Mouse (Mus musculus) right cerebral cortex, adult 2 months (tissue): ENCODE data around the gene Rplp2.

Source experiments
- DNase-seq, 2 experiments: peaks; one replicate each; pipeline ENCODE4 v3.0.0; 2021 to 2022; ENCODE audit warnings: low spot score in 2 of 2

Rplp2 gene

DNA sequence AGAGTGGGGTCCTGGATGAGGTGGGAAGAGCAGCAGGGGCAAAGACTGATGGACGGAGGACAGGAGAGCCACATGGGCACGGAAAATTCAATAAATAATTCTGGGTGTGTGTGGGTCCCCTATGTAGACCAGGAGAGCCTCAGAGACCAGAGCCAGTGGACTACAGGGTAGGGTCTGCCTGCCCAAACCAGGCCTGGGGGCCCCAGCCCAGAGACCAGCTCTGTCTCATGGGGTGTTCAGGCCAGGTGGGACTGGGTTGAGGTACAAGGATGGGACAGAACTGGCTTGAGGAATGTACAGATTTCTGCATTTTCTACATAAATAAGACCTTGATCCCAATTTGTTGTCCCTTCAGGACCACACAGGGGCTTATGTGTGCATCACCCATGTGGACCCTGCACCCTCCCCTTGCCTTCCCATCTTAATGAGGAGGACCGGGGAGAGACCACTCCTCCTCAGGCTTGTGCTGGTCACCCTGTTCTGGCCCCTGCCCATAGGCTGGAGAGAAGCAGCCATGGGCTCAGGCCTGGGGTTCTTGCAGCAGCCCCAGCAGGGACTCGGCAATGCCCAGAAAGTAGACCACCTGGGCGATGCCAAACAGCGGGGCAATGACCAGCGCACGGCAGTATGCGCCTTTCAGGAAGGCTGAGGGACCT is 16.5 kb upstream of the Rplp2 start:
- DNase-seq: no peak

DNA sequence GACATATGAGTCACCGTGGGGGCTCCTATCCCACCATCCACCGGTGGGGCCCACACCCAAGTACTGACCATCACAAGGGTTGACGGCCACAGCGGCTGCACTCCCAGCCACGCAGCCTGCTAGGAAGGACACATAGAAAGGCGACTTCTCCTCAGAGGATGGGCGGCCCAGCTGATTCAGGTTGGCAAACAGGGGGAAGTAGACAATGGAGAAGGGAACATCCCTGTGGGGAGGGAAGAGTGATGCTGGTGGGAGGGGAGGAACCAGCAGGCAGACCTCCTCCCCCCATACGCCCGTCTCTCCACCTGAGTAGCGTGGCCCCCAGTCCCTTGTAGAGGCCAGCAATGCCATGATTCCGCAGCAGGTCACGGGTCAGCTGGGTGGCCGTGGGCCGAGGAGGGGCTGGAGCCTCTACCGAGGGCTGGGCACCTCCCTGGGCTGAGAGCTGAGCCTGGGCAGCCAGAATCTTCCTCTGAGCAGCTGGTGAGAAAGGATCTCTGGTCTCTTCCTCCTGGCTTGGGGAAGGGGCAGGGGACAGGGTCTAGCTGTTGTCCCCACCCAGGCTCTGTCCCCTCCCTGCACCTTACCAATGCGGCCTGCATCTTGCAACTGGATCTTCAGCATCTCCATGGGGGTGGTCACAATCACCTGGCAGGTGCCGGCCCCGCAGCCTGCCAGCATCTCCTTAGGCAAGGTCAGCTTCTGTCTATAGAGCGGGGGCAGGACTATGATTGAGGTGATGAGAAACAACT is 15.6 kb upstream of the Rplp2 start:
- no peak for DNase-seq

DNA sequence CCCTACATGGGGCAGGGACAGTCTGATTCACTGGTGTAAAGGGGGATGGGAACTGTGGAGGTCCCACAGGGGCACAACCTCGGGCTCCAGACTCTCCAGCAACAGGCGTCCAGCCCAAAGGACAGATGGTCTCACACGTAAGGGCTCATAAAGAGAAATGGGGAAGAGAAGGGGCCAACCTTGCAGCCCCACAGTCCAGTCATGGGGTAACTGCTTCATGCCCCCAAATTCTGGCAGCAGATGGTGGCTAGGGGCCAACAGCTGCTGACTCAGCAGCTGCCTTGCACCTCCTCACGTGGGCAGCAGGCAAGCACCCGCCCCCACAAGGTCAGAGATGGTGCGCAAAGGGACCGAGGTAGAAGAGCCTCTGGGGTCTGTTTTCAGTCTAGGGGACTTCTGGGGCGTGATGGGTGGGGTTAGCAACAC is 15.0 kb upstream of the Rplp2 start:
- DNase-seq: no peak

DNA sequence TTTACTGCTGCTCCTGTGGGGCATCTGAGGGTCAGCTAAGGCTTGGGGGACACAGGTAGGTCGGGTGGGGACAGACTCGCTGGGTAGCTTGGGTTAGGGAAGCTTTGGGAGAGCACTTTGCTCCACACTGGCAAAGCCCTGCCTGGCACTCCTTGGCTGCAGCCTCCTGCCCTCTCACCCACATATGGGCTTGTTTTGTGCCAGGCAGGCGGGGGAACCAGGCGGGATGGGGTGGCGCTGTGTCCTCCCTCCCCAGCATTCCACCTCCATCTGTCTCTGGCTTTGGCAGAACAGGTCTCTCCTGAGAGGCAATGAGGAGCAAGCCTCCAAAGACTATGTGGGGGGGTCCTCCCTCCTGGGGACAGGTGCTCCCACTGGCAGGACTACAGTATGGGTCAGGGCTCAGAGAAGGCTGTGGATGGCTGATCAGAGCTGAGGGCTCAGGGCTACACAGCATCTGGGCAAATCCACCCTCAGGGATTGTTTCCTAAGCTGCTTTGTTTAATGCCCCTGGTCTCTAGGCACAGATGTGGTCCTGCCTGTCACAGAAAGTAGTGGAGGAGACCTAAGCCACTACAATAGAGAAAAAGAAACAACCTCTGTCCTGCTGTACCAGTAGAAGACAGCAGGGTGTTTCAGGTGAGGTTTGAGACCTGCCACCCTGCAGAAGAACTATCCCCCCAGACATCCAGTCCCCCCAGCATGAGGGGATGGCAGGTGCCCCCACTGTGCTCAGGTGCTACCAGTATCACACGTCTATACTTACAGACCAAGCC is 14.2 kb upstream of the Rplp2 start:
- no peak for DNase-seq

DNA sequence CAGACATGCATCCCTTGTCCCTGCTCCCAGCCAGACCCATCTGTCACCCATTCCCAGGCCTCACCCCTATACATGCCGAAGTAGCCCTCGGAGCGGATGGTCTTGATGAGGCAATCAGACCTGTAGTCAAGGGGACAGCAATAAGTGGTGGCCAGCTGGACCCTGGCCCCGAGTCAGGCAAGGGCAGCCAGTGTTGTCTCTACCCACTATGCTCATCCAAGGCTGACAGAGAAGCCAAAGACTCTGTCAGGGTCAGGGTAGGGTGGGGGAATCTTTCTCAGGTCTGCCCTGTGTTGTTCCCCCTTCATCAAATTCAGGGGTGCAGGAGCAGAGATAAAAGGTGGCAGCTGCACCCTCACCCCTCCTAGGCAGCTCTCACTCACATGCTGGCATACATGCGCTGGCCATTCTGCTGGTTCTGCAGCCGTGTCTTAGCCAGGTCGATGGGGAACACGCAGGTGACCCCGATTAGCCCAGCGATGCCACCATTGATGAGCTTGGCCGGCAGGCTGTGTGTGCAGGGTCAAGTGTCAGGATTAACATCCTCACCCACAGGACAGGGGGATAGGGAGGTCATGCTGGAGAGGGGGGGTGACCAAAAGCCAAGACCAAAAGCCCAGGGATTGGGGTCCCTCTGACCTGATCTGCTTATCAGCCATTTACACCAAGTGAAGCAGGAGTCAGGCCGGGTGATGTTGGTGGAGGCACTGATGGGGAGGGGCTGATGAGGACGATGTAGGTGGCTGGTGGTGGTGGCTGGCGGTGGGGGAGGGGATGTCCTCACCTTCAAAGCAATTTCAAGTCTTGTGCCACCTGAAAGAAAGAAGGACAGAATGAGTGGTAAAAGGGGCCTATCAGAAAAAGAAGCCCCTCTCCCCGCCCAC is 13.4 kb upstream of the Rplp2 start:
- DNase-seq: no peak

DNA sequence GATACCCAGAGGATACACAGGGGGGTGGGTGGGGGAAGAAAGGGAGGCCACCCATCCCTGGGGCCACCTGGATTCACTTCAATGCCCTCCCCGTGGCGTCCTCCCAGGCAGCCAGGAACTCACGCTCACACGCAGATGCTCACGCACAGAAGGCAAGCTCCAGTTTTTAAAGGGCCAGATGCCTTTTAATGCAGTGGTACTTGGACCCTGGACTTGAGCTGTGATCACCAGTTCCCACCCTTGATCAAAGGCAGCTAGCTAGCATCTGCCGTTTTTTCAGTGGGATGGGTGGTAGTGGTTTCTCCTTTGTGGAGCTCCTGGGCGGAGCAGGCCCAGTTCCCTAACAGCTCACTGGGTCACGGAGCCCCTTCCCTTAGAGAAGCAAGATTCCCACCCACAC is 12.7 kb upstream of the Rplp2 start:
- DNase-seq: peak; percentile 70 to 84

DNA sequence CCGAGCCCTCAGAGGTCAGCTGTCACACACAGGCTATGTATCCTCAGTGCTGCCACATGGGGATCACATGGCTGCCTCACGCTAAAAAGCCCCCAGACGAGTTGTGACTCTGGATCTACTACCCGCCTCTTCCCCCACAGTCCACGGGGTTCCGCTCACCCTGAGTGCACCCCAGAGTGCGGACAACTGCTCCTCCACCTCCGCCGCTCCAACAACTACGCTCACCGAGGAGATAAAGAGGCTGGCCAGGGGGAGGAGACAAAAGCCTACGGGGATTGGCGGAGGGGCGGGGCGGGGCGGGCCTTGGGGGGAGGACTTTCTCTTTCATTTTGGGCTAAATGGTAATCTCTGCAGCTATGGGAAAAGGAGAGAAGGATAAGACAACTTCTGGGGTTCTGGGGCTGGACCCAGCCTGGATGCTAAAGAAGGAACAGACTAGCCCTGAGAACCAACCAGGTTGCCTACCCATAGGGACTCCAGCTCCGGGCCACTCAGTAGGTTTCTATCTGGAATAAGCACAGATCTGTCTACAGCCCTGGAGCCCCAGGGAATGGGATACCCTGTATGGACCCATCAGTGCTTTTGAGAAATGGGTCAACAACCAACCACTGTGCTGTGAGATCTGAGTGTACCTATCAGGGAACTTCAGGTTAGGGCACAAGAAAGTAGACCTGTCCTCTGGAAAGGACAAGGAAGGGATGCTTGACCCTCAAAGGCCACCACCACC is 11.9 kb upstream of the Rplp2 start:
- DNase-seq: peak; percentile 58

DNA sequence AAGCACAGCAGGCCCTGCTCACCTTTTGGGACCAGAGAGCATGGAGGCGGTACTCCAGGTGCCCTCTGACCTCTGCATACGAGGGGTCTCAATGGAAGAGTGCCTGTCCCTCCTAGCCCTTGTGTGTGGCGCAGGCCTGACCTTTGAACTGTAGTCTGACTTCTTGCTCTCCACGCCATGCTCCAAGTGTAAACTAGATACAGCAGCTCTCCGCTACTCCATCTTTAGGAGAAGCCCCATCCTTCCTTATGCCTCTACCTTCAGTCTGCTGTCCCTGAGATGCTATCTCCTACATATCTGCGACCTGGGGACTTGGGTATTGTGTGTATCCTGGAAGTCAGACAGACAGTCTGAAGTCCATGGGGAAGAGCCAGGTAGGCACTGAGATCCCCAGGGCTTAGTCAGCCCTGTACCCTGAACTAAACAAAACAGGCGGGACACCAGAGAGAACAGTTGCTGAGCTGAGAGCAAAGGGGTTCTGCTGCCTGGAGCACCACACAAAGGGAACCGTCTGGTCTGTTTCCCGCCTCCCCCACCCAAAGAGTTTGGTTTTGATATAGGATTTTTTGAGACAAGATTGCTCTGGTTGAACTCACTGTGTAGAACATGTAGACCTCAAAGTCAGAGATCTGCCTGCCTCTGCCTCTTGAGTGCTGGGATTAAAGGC is 11.2 kb upstream of the Rplp2 start:
- DNase-seq: no peak

DNA sequence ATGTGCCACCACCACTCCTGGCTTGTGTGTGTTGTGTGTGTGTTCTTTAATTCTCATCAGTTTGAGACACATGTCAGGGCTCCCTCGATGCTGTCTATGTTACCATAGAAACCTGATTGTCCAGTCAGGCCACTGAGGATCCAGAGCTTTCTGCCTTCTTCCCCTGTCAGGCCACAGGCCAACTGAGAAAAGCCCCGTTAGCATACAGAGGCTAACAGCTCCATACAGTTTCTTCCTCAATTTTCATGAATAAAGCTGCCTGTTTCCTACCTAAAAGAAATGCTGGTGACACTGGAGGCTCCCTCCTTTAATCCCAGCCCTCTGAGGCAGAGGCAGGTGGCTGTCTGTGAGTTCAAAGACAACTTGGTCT is 10.7 kb upstream of the Rplp2 start:
- no peak for DNase-seq

DNA sequence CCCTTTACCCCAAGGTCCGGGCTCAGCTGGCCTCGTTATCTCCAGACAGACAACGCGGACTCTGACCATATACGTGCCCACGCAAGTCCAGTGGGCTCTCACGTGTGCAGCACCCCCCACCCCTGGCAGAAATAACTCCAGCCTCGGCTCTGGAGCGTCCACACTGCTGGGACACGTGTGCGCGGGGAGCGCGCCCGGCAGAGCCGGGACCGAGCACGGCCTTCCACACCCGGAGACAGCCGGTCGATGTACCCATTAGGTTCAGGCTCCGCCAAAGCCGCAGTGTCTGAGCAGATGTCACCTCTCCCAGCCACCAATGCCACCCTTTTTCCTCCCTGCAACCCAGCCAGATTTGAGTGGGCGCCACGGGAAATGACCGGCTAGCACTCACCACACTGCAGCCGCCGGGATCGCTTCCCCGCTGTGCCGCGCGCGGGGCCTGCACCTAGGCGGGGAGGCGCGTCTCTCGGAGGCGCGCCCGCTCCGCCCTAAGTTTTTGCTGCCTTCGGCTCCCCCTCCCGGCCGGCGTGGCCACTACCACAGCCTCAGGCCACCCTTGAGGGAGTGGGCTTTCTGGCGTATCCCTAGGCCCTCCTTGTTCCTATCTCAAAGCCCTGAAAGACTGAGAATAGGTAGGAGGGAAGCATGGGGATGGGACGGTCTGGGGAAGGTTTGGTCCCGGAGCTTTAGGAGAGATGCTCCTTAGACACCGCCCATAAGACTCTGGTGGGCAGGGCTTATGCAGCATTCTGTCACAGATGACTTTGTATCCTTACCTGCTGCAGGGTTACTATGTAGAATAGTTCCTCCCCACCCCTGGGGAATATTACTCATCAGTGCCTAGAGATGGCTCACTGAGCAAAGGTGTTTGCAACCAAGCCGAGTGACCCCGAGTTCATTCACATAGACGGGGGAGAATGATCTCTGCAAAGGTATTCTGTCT is 9.7 kb upstream of the Rplp2 start, which contains the start of gene Slc25a22:
Slc25a22 (minus strand) TSS at position 715 of the 943 bp plus-strand sequence.
- DNase-seq: peak; percentile 81 to 88

DNA sequence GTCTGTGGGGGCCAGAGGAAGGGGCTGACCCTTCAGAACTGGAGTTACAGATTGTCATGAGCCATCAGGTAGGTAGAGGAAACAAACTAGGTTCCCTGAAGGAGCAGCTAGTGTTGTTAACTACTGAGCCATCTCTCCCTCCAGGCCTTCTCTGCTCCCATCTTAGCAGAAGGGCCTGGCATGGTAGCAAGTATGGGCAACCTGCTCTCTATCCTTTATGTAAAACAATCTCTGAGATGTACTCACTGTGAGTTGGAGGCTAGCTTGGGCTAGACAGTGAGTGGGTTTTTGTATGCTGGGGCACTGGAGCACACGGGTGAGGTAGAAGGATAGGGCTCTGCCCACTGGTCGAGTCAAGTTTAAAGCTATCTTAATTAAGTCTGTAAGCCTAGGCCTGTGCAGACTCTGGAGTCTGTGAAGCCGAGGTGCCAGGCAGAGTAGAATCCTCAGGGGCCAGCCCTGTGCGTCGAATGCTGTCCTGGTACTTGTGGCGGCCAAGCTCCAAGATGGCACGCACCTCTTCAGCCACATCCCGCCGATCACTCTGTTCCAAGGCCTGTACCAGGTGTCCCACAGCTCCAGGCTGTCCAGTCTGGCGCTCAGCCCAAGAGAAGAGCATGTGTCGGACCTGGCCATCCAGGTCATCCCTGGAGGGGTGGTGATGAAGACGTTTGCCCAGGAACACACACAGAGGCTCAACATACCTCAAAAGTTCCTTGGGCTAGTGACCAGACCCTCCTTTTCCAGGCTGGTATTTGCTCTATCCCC is 8.8 kb upstream of the Rplp2 start:
- no peak for DNase-seq

DNA sequence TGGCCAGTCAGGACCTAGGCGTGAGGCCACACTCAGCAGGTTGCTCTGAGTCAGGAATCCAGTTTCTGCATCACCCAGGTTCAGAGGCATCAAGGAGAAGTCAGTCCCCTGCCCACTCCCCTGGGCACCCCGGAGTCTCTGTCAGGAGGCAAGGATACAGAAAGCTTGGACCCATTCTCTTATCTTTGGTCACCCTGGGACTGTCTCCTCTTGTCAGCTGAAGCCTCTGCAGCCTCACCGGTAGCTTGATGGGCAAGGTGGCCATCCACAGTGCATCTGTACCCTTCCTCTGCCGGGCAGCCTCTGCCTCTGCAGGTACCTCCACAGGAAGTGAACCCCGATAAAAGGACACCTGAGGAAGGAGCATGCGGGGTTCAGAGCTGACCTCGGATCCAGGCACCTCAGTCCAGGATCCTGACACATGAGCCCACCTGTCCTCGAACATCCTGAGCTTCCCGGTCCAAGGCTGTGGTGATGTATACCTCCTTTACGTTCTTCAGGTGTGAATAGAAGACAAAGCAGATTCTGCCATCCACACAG is 8.0 kb upstream of the Rplp2 start:
- DNase-seq: no peak

DNA sequence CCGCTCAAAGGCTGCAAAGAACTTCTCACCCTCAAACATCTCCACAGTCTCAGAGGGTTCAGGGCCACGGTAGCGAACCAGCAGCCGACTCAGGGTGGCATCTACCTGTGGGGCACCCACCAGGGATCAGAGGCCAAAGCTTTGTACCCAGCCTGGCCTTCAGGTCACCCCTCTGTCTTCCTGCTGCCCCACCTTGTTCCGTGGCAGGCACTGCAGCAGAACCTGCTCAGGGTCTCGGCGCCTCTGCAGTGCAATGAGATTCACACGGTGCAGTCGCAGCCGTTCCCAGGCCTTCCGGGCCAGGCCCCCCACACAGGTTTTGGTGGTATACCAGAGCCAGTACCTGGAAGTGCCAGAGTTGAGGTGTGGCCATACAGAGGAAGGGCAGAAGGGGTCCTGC is 7.4 kb upstream of the Rplp2 start:
- DNase-seq: no peak

DNA sequence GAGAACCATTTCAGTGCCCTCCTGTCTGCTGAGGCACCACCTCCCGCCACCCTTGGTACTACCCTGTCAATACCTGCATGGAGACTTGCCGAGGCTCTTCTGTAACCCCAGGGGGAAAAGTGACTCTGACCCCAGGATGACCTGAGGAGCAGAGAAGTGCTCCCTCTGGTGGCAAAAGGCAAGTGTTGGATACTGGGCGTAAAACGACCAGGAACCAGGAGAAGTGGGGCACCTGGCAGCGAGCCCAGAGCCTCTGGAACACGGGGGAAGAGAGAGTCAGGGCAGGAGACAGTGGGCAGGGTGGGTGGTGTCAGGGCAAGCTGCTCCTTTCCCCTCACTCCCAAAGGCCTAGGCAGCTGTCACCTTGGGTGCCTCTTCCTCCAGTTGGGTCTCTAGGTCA is 6.6 kb upstream of the Rplp2 start:
- peak in 1 of 2 experiments; percentile 60 for DNase-seq

DNA sequence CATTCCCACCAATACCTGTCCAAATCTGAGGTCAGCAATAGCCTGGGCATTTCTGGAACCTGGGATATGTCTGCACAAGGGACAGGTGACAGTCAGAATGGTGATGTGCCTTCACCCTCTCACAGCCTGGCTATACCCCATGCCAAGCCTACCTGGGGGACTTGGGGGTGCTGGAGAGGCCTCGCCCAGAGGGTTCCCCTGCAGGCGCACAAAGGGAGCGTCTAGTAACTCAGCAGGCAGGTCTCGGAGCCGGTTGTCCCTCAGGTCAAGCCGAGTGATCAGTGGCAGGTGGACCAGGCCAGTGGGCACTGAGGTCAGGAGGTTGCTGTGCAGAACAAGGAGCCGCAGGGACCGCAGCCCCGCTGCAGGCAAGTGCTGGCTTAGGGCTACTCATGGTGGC is 5.7 kb upstream of the Rplp2 start:
- DNase-seq: no peak

DNA sequence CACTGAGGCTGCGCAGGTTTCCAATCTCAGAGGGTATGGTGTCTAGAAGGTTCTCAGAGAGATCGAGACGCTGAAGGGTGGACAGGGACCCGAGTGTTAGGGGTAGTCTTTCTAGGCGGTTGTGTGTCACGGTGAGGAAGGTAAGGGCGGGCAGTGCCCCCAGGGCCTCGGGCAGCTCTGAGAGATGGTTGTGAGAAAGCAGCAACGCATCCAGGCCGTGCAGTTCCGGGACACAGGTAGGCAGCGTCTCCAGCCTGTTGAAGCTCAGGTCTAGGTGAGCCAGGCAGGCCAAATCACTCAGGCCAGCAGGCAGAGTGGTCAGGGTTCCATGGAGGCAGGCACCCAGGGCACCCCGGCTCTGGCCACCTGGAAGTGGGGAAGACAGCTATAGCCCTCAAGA is 5.0 kb upstream of the Rplp2 start:
- DNase-seq: no peak

DNA sequence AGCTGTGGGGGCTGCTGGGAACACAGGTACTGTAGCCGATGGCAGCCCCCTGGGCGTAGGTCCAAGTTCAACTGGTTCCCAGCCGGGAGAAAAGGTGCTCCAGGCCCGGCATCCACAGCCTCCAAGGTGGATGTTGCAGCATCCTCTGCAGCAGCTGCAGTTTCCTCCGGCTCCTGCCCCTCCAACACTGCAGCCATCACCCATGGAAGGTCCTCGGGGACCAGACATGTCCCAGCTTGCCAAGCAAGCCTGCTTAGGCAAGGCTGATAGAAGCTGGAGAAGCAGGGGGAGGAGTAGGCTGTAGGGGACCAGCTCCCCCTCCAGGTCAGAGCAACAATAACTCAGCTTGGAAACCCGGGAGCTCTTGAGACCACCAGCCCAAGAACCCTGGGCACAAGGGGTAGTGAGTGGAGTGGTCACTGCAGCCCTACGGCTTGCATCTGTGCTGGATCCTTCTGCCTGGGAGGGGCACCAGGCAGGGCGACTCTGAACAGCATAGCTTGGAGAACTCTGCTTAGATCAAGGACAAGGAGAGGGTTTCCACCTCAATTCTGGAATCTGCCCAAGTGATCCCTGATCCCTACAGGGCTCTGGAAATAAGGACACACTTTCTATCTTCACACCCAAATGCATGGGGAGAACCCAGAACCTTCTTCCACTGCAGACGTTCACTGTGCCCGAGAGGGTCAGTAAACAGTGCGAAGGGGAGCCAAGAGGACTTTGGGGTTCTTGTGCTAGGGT is 3.9 kb upstream of the Rplp2 start:
- no peak for DNase-seq

DNA sequence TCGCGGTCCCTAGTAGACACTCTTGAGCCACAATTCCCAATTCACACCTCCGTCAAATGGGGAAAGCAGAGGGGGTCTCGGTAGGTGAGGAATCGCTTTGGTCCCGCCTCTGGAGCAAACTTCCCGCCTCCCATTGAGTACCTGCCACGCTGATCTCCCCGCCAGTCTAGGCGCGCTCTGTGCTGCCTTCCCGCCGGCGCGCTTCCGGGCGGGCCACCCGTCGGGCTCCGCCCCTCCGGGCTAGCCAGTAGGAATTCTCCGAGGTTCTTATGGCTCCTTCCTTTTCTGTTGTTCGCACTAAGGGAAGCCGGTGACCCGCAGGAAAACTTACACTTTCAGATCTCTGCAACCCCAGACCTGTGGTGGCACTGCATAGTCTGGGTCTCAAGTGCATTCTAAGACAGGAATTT is 3.3 kb upstream of the Rplp2 start, which contains the start of gene Pidd1:
Pidd1 (minus strand) TSS at position 198 of the 410 bp plus-strand sequence.
- no peak for DNase-seq
